Mouse (Mus musculus) yolk sac, embryonic 10.5 days (tissue): ENCODE data around the gene Dennd1c.

Experiments
- DNase-seq: peaks from one replicate; pipeline ENCODE4 v3.0.0-alpha.2; 2017; ENCODE audit warnings: low spot score

Gene Dennd1c

GRCm38 (mm10) chr17:57047406-57047805 is 30.9 kb downstream of the Dennd1c start:
- no peak for DNase-seq

DNA sequence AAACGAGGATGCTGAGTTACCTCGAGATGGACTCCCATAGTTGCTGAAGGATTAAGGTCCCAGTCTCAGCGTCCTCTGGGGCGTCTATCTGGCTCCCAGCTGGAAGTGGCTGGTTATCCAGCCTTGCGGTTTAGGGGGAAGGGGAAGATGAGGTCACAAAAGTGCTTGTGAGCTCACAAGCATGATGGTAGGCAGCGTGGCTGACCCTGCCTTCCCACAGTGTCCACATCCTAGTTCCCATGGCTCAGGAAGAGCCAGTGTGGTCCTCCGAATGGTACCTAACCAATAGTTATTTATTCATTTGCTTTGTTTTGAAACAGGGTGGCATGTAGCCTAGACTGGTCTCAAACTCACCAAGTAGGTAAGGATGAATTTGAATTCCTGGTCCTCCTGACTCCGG is 36.8 kb downstream of the Dennd1c start, which contains the start of gene Slc25a41:
Gene Slc25a41, minus strand, starts transcription at position 101 of the 400 bp plus-strand sequence.
- no peak for DNase-seq

DNA sequence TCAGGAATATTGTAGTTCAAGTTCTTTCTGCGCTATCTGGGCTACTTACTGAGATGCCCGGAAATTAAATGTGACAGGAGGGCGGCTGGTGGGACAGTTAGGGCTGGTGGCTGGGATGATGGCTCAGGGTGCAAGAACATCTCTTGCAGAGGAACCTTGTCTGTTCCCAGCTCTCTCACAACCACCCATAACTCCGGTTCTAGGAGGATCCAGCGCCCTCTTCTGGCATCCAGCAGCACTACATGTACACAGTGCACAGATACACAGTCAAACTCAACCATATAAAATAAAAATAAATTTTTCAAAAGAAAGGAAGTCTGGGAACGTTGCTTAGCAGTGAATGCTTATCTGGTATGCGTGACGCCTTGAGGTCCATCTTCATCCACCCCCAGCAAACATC is 39.3 kb downstream of the Dennd1c start:
- no peak for DNase-seq

DNA sequence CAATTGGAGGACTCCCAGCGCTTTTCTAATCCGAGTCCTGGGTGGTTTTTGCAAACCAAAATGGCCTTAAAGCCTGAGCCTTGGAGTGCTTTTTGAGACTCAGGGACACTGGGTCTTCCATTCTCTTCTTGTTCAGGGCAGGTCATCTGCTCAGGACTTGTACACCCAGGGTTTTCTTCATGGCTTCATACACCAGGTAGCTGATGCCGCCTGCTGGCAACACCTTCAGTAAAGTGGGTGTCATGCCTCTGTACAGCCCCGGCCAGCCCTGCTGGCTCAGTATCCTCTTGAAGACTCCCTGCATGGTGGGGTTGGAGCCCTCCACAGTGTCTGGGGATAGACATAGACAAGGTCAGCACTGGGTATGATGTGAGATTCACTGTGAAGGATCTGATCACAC is 45.5 kb downstream of the Dennd1c start:
- no peak for DNase-seq

- DNase-seq = peak; percentile 100
Observed at GRCm38 (mm10) chr17:57031661-57032420, 46.5 kb downstream of the Dennd1c start.

DNA sequence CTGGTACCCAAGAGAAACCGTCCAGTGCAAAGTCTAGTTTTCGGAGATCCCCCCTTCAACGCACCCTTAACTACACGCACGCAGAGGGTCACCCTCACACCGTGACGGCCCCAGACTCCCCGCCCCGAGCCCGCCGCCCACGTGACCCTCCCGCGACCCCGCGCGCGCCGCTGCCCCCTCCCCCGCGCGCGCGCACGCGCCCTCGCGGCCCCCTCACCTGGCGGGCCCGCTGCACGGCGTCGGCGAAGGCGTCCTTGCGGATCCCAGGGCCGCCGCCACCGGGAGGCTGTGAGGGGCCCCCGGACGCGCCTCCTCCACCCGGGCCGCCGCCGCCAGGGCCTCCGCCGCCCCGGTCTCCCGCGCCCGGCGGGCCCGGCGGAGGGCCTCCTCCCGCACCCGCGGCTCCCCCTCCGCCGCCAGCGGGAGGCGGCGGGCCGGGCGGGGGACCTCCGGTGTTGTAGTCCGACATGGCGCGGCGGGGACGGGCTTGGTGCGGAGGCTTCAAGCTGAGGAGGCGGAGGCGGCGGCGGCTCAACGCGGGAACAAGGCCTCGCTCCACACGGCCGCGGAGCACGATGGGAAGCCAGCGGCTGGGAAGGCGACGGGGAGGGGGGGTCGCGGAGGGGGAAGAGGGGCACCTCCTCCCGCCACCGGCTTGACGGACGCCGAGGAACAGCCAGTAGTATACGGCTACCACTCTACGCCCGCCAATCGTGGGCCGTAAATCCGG is 47.2 kb downstream of the Dennd1c start, which contains the start of gene Khsrp:
Gene Khsrp, minus strand, starts transcription at position 592 of the 730 bp plus-strand sequence.
- peak; percentile 55 for DNase-seq

- no peak for DNase-seq
Observed at GRCm38 (mm10) chr17:57029691-57030090, 48.6 kb downstream of the Dennd1c start.

DNA sequence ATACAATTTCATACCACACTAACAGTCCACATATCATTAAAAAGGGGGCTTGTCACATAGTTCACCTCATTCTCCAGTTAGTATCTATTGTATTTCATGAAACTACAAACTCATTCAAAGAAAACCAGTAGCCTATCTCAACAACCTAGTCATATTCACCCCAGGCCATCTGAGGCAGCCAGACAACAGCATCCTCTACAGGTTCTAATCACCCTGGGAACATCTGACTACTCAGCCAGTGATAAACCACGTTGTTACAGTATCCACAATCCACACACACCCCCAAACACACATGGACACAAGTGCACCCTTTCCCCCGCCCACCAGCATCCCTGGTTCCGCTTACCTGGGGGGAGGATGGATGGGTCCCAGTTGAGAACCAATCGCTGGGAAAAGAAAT is 50.8 kb downstream of the Dennd1c start:
- DNase-seq = no peak

DNA sequence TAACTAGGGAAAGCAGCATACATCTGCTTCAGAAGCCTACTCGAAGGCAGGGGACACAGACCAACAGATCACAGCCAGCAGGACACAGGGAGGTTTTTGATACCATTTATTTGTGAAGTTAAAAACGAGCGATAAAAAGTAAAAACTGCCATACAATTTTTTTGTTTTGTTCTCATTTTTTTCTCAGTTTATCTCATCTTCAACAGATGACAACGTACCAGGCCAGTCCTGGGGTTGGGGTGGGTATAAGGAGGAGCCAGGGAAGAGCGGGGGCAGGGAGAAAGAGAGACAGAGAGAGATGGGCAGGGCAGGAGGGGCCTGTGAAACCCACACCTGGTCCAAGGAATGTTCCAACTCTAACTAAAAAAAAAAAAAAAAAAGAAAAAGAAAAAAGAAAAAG is 57.4 kb downstream of the Dennd1c start:
- no peak for DNase-seq

GRCm38 (mm10) chr17:57019693-57020092 is 58.6 kb downstream of the Dennd1c start:
- no peak for DNase-seq
